Mouse (Mus musculus): ENCODE results near the gene Tmprss15.

- TF ChIP-seq CTCF (IDR thresholded peaks at IDR 0.05) (no peak), EP300 (IDR thresholded peaks at IDR 0.05; ENCODE audit: insufficient read depth, low read depth, low read length) (no peak)
Observed at GRCm38 (mm10) chr16:78957434-78957833, 133.5 kb downstream of the Tmprss15 start.
